Mouse (Mus musculus): Measurements from ENCODE around the gene Fam208a.
A peak's percentile ranks its signal among the peaks of the same experiment; 100 is the strongest.

Gene Fam208a

GRCm38 (mm10) chr14:27428573-27428972 lies at the start of gene Fam208a:
Fam208a (plus strand) TSS chr14:27428834.
- peak; percentile 91 for DNase-seq (ENCODE audit: extremely low spot score, low spot score)

GRCm38 (mm10) chr14:27379404-27379803 lies 49.2 kb upstream of the Fam208a start:
- no peak for DNase-seq (ENCODE audit: extremely low spot score, low spot score)

- no peak for DNase-seq (ENCODE audit: extremely low spot score, low spot score)
These were observed 47.2 kb upstream of the Fam208a start for GRCm38 (mm10) chr14:27381459-27381858.

GRCm38 (mm10) chr14:27383321-27383830 lies 45.3 kb upstream of the Fam208a start:
- no peak for DNase-seq (ENCODE audit: extremely low spot score, low spot score)

- no peak for DNase-seq (ENCODE audit: extremely low spot score, low spot score)
These were observed 44.5 kb upstream of the Fam208a start for GRCm38 (mm10) chr14:27384143-27384542.

GRCm38 (mm10) chr14:27388616-27389015 lies 40.0 kb upstream of the Fam208a start:
- DNase-seq (ENCODE audit: extremely low spot score, low spot score) = no peak

- no peak for DNase-seq (ENCODE audit: extremely low spot score, low spot score)
These were observed 38.9 kb upstream of the Fam208a start for GRCm38 (mm10) chr14:27389722-27390121.

- DNase-seq (ENCODE audit: extremely low spot score, low spot score) = no peak
These were observed 38.0 kb upstream of the Fam208a start for GRCm38 (mm10) chr14:27390663-27391062.

GRCm38 (mm10) chr14:27391776-27392308 lies 36.8 kb upstream of the Fam208a start:
- no peak for DNase-seq (ENCODE audit: extremely low spot score, low spot score)

GRCm38 (mm10) chr14:27392660-27393059 lies 36.0 kb upstream of the Fam208a start:
- no peak for DNase-seq (ENCODE audit: extremely low spot score, low spot score)

- no peak for DNase-seq (ENCODE audit: extremely low spot score, low spot score)
These were observed 34.8 kb upstream of the Fam208a start for GRCm38 (mm10) chr14:27393806-27394205.

GRCm38 (mm10) chr14:27396424-27396823 lies 32.2 kb upstream of the Fam208a start:
- DNase-seq (ENCODE audit: extremely low spot score, low spot score) = no peak

- no peak for DNase-seq (ENCODE audit: extremely low spot score, low spot score)
These were observed 31.1 kb upstream of the Fam208a start for GRCm38 (mm10) chr14:27397526-27397925.

GRCm38 (mm10) chr14:27400495-27400894 lies 28.1 kb upstream of the Fam208a start:
- no peak for DNase-seq (ENCODE audit: extremely low spot score, low spot score)

GRCm38 (mm10) chr14:27401717-27402278 lies 26.8 kb upstream of the Fam208a start:
- DNase-seq (ENCODE audit: extremely low spot score, low spot score) = no peak

- no peak for DNase-seq (ENCODE audit: extremely low spot score, low spot score)
These were observed 26.0 kb upstream of the Fam208a start for GRCm38 (mm10) chr14:27402332-27403250.

GRCm38 (mm10) chr14:27405452-27405851 lies 23.2 kb upstream of the Fam208a start:
- DNase-seq (ENCODE audit: extremely low spot score, low spot score) = no peak

GRCm38 (mm10) chr14:27405947-27406346 lies 22.7 kb upstream of the Fam208a start:
- no peak for DNase-seq (ENCODE audit: extremely low spot score, low spot score)

- DNase-seq (ENCODE audit: extremely low spot score, low spot score) = no peak
These were observed 20.4 kb upstream of the Fam208a start for GRCm38 (mm10) chr14:27408240-27408639.

GRCm38 (mm10) chr14:27409662-27410061 lies 19.0 kb upstream of the Fam208a start:
- DNase-seq (ENCODE audit: extremely low spot score, low spot score) = no peak

GRCm38 (mm10) chr14:27411492-27411891 lies 17.1 kb upstream of the Fam208a start:
- DNase-seq (ENCODE audit: extremely low spot score, low spot score) = no peak

GRCm38 (mm10) chr14:27412699-27413098 lies 15.9 kb upstream of the Fam208a start:
- no peak for DNase-seq (ENCODE audit: extremely low spot score, low spot score)
